Mouse (Mus musculus) ES-E14 (cell line): ENCODE data around the gene Nifk. TPM values are rescaled to one million over a fixed set of nuclear protein-coding genes. Genes with fewer than 3 reads are reported as not detected.

ENCODE experiments used
- DNase-seq: peaks from one replicate; pipeline ENCODE4 v3.0.0-alpha.2; 2013; ENCODE audit warnings: low read depth, low spot score
- H3K27ac ChIP-seq: 2 replicates; pipeline ENCODE4 v1.5.1; 2012; ENCODE audit warnings: low read depth, mild to moderate bottlenecking, low read length, moderate library complexity, mixed read lengths; ENCODE audit not compliant: poor library complexity, insufficient read depth, severe bottlenecking
- H3K36me3 ChIP-seq: 2 replicates; pipeline ENCODE4 v1.6.1; 2012; ENCODE audit warnings: mild to moderate bottlenecking, low read length, moderate library complexity, mixed read lengths; ENCODE audit not compliant: control insufficient read depth, poor library complexity, insufficient read depth, severe bottlenecking
- H3K4me1 ChIP-seq, 2 experiments: fragments of 150-350 bp in 1 of 2; sonication (generic) in 1 of 2; 2 replicates each; pipeline ENCODE4 v1.6.1; 2012; ENCODE audit warnings: low read length in 2 of 2, mild to moderate bottlenecking in 1 of 2, mixed read lengths in 1 of 2; ENCODE audit not compliant: control insufficient read depth in 2 of 2, insufficient read depth in 2 of 2, poor library complexity in 1 of 2
- H3K4me3 ChIP-seq, 2 experiments: fragments of 150-350 bp in 1 of 2; sonication (generic) in 1 of 2; 2 replicates each; pipeline ENCODE4 v1.5.1; 2012; ENCODE audit warnings: low read length in 2 of 2, low read depth in 1 of 2, mild to moderate bottlenecking in 1 of 2, mixed read lengths in 1 of 2; ENCODE audit not compliant: insufficient read depth in 1 of 2, poor library complexity in 1 of 2, severe bottlenecking in 1 of 2
- H3K9ac ChIP-seq: 2 replicates; pipeline ENCODE4 v1.6.1; 2012; ENCODE audit warnings: low read depth, mild to moderate bottlenecking, low read length, mixed read lengths; ENCODE audit not compliant: poor library complexity, insufficient read depth, severe bottlenecking
- H3K9me3 ChIP-seq: fragments of 150-350 bp; sonication (generic); 2 replicates; pipeline ENCODE4 v1.6.1; 2012; ENCODE audit warnings: low read depth, mild to moderate bottlenecking, low read length; ENCODE audit not compliant: control insufficient read depth, insufficient read depth
- CHD2 ChIP-seq: IDR thresholded peaks from 2 replicates; pipeline ENCODE4 v1.6.1; 2014; ENCODE audit warnings: mild to moderate bottlenecking, low read depth, low read length, inconsistent platforms
- HCFC1 ChIP-seq: IDR thresholded peaks from 2 replicates; pipeline ENCODE4 v1.6.1; 2012; ENCODE audit warnings: low read length, inconsistent platforms, borderline replicate concordance; ENCODE audit not compliant: insufficient read depth
- MAFK ChIP-seq: IDR thresholded peaks from 2 replicates; pipeline ENCODE4 v1.6.1; 2014; ENCODE audit warnings: mild to moderate bottlenecking, low read depth, low read length, inconsistent platforms; ENCODE audit not compliant: insufficient read depth
- ZC3H11A ChIP-seq: IDR thresholded peaks from 2 replicates; pipeline ENCODE4 v1.6.1; 2012; ENCODE audit warnings: low read depth, mild to moderate bottlenecking, inconsistent platforms, low read length, borderline replicate concordance
- ZNF384 ChIP-seq: IDR thresholded peaks from 2 replicates; pipeline ENCODE4 v1.6.1; 2012; ENCODE audit warnings: low read depth, low read length, inconsistent platforms
- in situ Hi-C, 2 experiments: fragments of 600-800 bp; cut with MboI; formaldehyde crosslinking; loops; one replicate each; pipeline ENCODE4 v1.15.1; 2025; ENCODE audit warnings: low sequenced_read_pairs in 2 of 2, inconsistent platforms in 1 of 2; ENCODE audit not compliant: unreplicated experiment in 2 of 2
- total RNA-seq: library from RNA; depleted of rRNA; stranded (reverse); fragments of 300-350 nt; gene quantifications from 2 replicates; pipeline ENCODE4 v1.2.3, GENCODE M21; 2012

Gene Nifk
- total RNA-seq, 1 experiment: 87.1 TPM

DNA sequence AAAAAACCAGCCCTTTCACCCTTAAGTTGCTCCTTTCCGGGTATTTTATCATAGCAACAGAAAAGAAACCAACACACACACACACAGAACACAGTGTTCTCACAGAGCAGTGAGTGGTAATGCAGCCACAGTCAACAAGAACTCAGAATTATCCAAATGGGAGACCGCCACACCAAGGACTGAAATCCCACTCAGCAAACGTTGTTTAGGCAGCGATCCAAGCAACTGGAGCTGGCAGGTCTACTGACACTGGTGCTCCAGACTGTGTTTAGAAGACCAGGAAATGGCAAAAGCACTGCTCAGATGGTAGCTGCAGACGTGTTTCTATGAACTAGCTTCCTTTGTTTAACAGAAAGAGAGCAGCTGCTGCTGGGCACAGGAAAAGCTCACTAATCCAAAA lies 26.8 kb upstream of the Nifk start:
- Histone ChIP-seq H3K4me3 (no peak overlapping the region), H3K27ac (no peak overlapping the region), H3K9ac (no peak overlapping the region), H3K4me1 (no peaks in the 10 kb centered on the region), H3K36me3 (peaks cover 7% of the 10 kb centered on the region), H3K9me3 (no peaks in the 10 kb centered on the region)
- TF ChIP-seq HCFC1 (no peak), MAFK (no peak), ZC3H11A (no peak), CHD2 (no peak), ZNF384 (no peak)
- in situ Hi-C loops: no loop called here
- DNase-seq: no peak

GRCm38 (mm10) chr1:118296673-118297072 lies 25.0 kb upstream of the Nifk start:
- in situ Hi-C loops: no loop called here
- TF ChIP-seq MAFK (no peak), CHD2 (no peak), ZNF384 (no peak), HCFC1 (no peak), ZC3H11A (no peak)
- H3K9ac ChIP-seq: no peak overlapping the region
- no peak overlapping the region for H3K27ac ChIP-seq
- H3K9me3 ChIP-seq: no peaks in the 10 kb centered on the region
- H3K4me1 ChIP-seq: no peaks in the 10 kb centered on the region
- peaks cover 20% of the 10 kb centered on the region for H3K36me3 ChIP-seq
- no peak for DNase-seq
- no peak overlapping the region for H3K4me3 ChIP-seq

- no peak for TF ChIP-seq ZNF384
- TF ChIP-seq CHD2: no peak
- no peak for TF ChIP-seq MAFK
- no peak for TF ChIP-seq ZC3H11A
- no peak for TF ChIP-seq HCFC1
- no peak overlapping the region for H3K4me3 ChIP-seq
- no peak overlapping the region for H3K9ac ChIP-seq
- H3K27ac ChIP-seq: no peak overlapping the region
- no peaks in the 10 kb centered on the region for H3K4me1 ChIP-seq
- no peak for DNase-seq
- H3K36me3 ChIP-seq: peaks cover 25% of the 10 kb centered on the region
- in situ Hi-C loops: no loop called here
- H3K9me3 ChIP-seq: no peaks in the 10 kb centered on the region
Observed at GRCm38 (mm10) chr1:118297719-118298118, 23.9 kb upstream of the Nifk start.

DNA sequence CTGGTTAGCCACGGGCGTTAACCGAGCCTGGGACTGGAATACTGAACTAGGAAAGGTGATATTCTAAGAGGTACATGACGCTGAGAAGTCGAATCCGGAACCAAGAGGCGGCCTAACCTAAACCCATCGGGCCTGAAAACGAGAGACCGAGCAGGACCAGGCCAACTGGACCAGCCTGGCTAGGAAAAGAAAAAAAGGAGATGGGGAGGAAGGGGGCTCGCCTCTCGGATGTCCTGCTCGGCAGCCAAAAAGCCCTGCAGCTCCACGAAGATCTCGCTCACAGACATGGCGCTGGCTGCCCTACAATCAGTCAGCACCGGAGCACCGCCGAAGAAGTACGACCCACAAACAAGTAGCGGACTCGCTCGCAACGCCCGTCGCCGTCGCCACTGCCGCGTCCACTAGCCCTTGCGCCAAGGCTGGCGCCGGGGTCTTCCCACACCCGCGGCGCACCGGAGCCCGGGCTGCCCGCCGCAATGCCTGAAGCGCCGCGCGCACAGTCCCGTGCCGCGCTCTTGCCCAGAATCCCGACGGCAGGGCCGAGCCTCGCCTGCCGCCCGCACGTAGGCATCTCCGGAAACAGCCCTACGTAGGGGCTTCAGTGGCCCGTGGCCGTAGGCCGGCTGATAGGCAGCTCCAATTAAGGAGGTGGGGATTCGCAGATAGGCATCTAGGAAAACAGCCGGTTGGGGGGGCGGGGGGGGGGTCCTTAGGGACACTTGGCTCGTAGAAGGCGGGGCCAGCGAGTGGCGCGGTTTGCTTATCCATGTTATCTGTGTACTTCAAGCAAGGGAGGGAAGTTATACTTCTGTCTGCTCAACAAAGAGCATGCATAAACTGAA lies 10.6 kb upstream of the Nifk start:
- H3K36me3 ChIP-seq: no peaks in the 10 kb centered on the region; the same call in 1 of the 2 replicates
- TF ChIP-seq CHD2 (no peak), HCFC1 (peak; percentile 87), ZNF384 (no peak), MAFK (0 out of 2 replicates have a peak, but pooled peaks have one; percentile 2), ZC3H11A (no peak)
- peak; percentile 84 for DNase-seq
- peak overlapping the region; percentile 100 for H3K9ac ChIP-seq
- no peaks in the 10 kb centered on the region for H3K9me3 ChIP-seq
- peak overlapping the region; percentile 93 to 100 for H3K4me3 ChIP-seq
- H3K27ac ChIP-seq: peak overlapping the region; percentile 93
- in situ Hi-C loops: no loop called here
- no peaks in the 10 kb centered on the region; a peak in 1 of 4 replicates for H3K4me1 ChIP-seq
